Comparison of ENCODE assay signal across 29 mouse cellular contexts in the genomic region with DNA sequence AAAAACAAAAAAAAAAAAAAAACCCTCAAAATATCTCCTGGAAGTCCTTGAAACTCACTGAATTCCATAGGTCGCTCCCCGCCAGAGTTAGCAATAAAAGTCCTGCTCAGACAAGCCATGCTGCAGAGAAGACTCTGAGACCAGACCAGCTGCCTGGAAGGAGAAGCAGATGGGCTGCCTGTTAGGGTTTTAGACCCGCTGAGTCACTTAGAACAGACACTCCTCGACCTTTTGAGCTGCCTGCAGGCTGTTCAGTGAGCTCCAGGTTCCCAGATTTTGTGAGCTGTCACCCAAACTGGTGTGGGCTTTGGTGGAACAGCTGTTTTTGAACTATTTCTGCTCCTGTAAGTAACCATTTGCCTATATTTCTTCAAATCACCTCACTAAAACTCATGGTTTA. TPM values are rescaled to one million over a fixed set of nuclear protein-coding genes. Genes with fewer than 3 reads are reported as not detected.
DNase-seq lines count a peak whose midpoint lies in the region; ATAC-seq lines count a peak whose summit lies in the region.
"Had no signal": no experiment of that assay in that cellular context is flagged by ENCODE, and none has a peak within 500 bp of the region (broad histone marks: within the 10 kb centered on the region; RNA-seq: fewer than 3 reads in every experiment).

No protein-coding gene starts in this region.

- DNase-seq in embryonic facial prominence, embryonic 14.5 days (ENCODE audit: low spot score), result peak; percentile 16
- DNase-seq in embryonic facial prominence, embryonic 10.5 days (ENCODE audit: low spot score), result no peak
- no peak for DNase-seq in midbrain, embryonic 10.5 days (ENCODE audit: low spot score)
- DNase-seq in midbrain, embryonic 14.5 days, result no peak
- DNase-seq in R1 (ENCODE audit: low read depth, low spot score), result peak; percentile 50
- no peak for DNase-seq in thymus, adult 18-20 months
- no peak for DNase-seq in urinary bladder, postnatal 4 days (ENCODE audit: low spot score in 2 of 2)
- DNase-seq: adrenal gland, adult 8-10 months; B cell, adult 2 months; cerebellum, adult 8-10 months; cerebellum, postnatal 25 days; gastrocnemius, postnatal 14 days; heart, postnatal 14 days; kidney, adult 9 months; kidney, postnatal 10 days; layer of hippocampus, postnatal 36 days; left cerebral cortex, postnatal 4 days; liver, postnatal 0 days; lung, postnatal 36 days; right cerebral cortex, adult 18-20 months; spleen, adult 18-20 months had no signal

- H3K4me3 ChIP-seq in embryonic facial prominence, embryonic 14.5 days (ENCODE audit: low read depth, low read length), result no peak overlapping the region
- H3K4me3 ChIP-seq in embryonic facial prominence, embryonic 10.5 days, result no peak overlapping the region
- H3K4me3 ChIP-seq in midbrain, embryonic 10.5 days, result no peak overlapping the region
- H3K4me3 ChIP-seq in midbrain, embryonic 14.5 days (replicated peaks; ENCODE audit: low read depth, low read length), result no peak overlapping the region
- H3K4me3 ChIP-seq: forebrain, embryonic 13.5 days; hindbrain, embryonic 13.5 days; liver, embryonic 12.5 days; megakaryocyte, embryonic 14.5 days; midbrain, embryonic 13.5 days had no signal

- no peaks in the 10 kb centered on the region for H3K4me1 ChIP-seq in embryonic facial prominence, embryonic 14.5 days (ENCODE audit: control insufficient read depth, insufficient read depth, low read length)
- no peaks in the 10 kb centered on the region for H3K4me1 ChIP-seq in embryonic facial prominence, embryonic 10.5 days
- peaks cover 7% of the 10 kb centered on the region for H3K4me1 ChIP-seq in midbrain, embryonic 10.5 days
- H3K4me1 ChIP-seq in midbrain, embryonic 14.5 days (ENCODE audit: control insufficient read depth, insufficient read depth, low read length), result no peaks in the 10 kb centered on the region
- H3K4me1 ChIP-seq: forebrain, embryonic 13.5 days; hindbrain, embryonic 13.5 days; midbrain, embryonic 13.5 days had no signal

- no peaks in the 10 kb centered on the region for H3K9me3 ChIP-seq in embryonic facial prominence, embryonic 14.5 days (ENCODE audit: control insufficient read depth, low read length)
- 0 out of 2 replicates have a peak, but pooled peaks cover 2% of the 10 kb centered on the region for H3K9me3 ChIP-seq in embryonic facial prominence, embryonic 10.5 days
- H3K9me3 ChIP-seq in midbrain, embryonic 10.5 days (replicated peaks), result no peaks in the 10 kb centered on the region
- H3K9me3 ChIP-seq in midbrain, embryonic 14.5 days (ENCODE audit: control insufficient read depth, low read length), result no peaks in the 10 kb centered on the region
- H3K9me3 ChIP-seq: forebrain, embryonic 13.5 days; hindbrain, embryonic 13.5 days; liver, embryonic 12.5 days; midbrain, embryonic 13.5 days had no signal

- H3K36me3 ChIP-seq in embryonic facial prominence, embryonic 14.5 days (ENCODE audit: control insufficient read depth, insufficient read depth, low read length), result no peaks in the 10 kb centered on the region
- H3K36me3 ChIP-seq in embryonic facial prominence, embryonic 10.5 days (replicated peaks), result no peaks in the 10 kb centered on the region
- H3K36me3 ChIP-seq in midbrain, embryonic 10.5 days, result no peaks in the 10 kb centered on the region
- H3K36me3 ChIP-seq in midbrain, embryonic 14.5 days (ENCODE audit: control insufficient read depth, insufficient read depth, low read length), result no peaks in the 10 kb centered on the region
- H3K36me3 ChIP-seq: G1E; hindbrain, embryonic 13.5 days; liver, embryonic 12.5 days; midbrain, embryonic 13.5 days had no signal

- H3K4me2 ChIP-seq in embryonic facial prominence, embryonic 14.5 days (ENCODE audit: low read depth, low read length), result no peak overlapping the region
- H3K4me2 ChIP-seq in midbrain, embryonic 14.5 days (ENCODE audit: low read length), result no peak overlapping the region
- H3K4me2 ChIP-seq: forebrain, embryonic 13.5 days; hindbrain, embryonic 13.5 days; liver, embryonic 12.5 days; midbrain, embryonic 13.5 days had no signal

- no peak overlapping the region for H3K27ac ChIP-seq in embryonic facial prominence, embryonic 14.5 days (replicated peaks; ENCODE audit: low read depth, low read length)
- no peak overlapping the region for H3K27ac ChIP-seq in embryonic facial prominence, embryonic 10.5 days (replicated peaks)
- peak overlapping the region; percentile 67; the same call in 1 of the 2 replicates for H3K27ac ChIP-seq in midbrain, embryonic 10.5 days (replicated peaks)
- H3K27ac ChIP-seq in midbrain, embryonic 14.5 days (replicated peaks; ENCODE audit: low read depth, low read length), result no peak overlapping the region
- H3K27ac ChIP-seq: forebrain, embryonic 13.5 days; hindbrain, embryonic 13.5 days; liver, embryonic 12.5 days; midbrain, embryonic 13.5 days had no signal

- no peak overlapping the region for H3K9ac ChIP-seq in embryonic facial prominence, embryonic 14.5 days (ENCODE audit: low read depth, low read length)
- no peak overlapping the region for H3K9ac ChIP-seq in midbrain, embryonic 14.5 days (replicated peaks; ENCODE audit: low read length)
- H3K9ac ChIP-seq: forebrain, embryonic 13.5 days; hindbrain, embryonic 13.5 days; liver, embryonic 12.5 days; liver, postnatal 0 days; midbrain, embryonic 13.5 days had no signal

- ATAC-seq in embryonic facial prominence, embryonic 14.5 days (ENCODE audit: low read depth), result no peak
- ATAC-seq in midbrain, embryonic 14.5 days (ENCODE audit: low FRiP score, low TSS enrichment), result no peak
- no peak for ATAC-seq in activated CD4-positive, CD25-positive, alpha-beta regulatory T cell, adult 4 months
- ATAC-seq: forebrain, embryonic 13.5 days; intestine, postnatal 0 days; liver, embryonic 12.5 days; liver, postnatal 0 days; midbrain, embryonic 13.5 days had no signal

- H3K27me3 ChIP-seq in embryonic facial prominence, embryonic 14.5 days (replicated peaks; ENCODE audit: control insufficient read depth, insufficient read depth, low read length), result no peaks in the 10 kb centered on the region
- H3K27me3 ChIP-seq in embryonic facial prominence, embryonic 10.5 days (replicated peaks; ENCODE audit: low read depth, poor library complexity, severe bottlenecking), result peaks cover 5% of the 10 kb centered on the region
- peaks cover under 1% of the 10 kb centered on the region; the same call in 1 of the 2 replicates for H3K27me3 ChIP-seq in midbrain, embryonic 10.5 days (ENCODE audit: low read depth, poor library complexity, severe bottlenecking)
- no peaks in the 10 kb centered on the region for H3K27me3 ChIP-seq in midbrain, embryonic 14.5 days (ENCODE audit: control insufficient read depth, insufficient read depth, low read length)

- WGBS in embryonic facial prominence, embryonic 14.5 days, result 55% methylated on average over 4 of the region's 4 CpGs
- WGBS in embryonic facial prominence, embryonic 10.5 days, result 66% methylated on average over 4 of the region's 4 CpGs
- 64% methylated on average over 4 of the region's 4 CpGs for WGBS in midbrain, embryonic 10.5 days
- 70% methylated on average over 4 of the region's 4 CpGs for WGBS in midbrain, embryonic 14.5 days

RNA-seq across cellular contexts. Expression of a gene that starts 9.0 kb away (rescaled TPM):
- 3.9 and 4.7 TPM in 2 replicates for polyA plus RNA-seq in embryonic facial prominence, embryonic 14.5 days (2014; fragmentation: Nextera tagmentation; extraction: Ambion mirVana)
- 1.9 and 2.5 TPM in 2 replicates for polyA plus RNA-seq in embryonic facial prominence, embryonic 10.5 days (2016; fragmentation: Nextera tagmentation; extraction: Ambion mirVana)
- polyA plus RNA-seq in midbrain, embryonic 10.5 days (2016; fragmentation: Nextera tagmentation; extraction: Ambion mirVana), result 2.1 and 2.4 TPM in 2 replicates
- 0.74 and 1.8 TPM in 2 replicates for polyA plus RNA-seq in midbrain, embryonic 14.5 days (2014; fragmentation: Nextera tagmentation; extraction: Ambion mirVana)
- polyA plus RNA-seq in activated CD4-positive, CD25-positive, alpha-beta regulatory T cell, adult 4 months (2017; shearing (Covaris generic)), result 100 to 1,000 TPM; 172 to 188 TPM

RNA-seq across cellular contexts. Expression of a gene that starts 17.9 kb away (rescaled TPM):
- 5.0 and 5.3 TPM in 2 replicates for polyA plus RNA-seq in embryonic facial prominence, embryonic 14.5 days (2014; fragmentation: Nextera tagmentation; extraction: Ambion mirVana)
- polyA plus RNA-seq in embryonic facial prominence, embryonic 10.5 days (2016; fragmentation: Nextera tagmentation; extraction: Ambion mirVana), result 14.4 and 15.4 TPM in 2 replicates
- polyA plus RNA-seq in midbrain, embryonic 10.5 days (2016; fragmentation: Nextera tagmentation; extraction: Ambion mirVana), result 14.6 and 15.6 TPM in 2 replicates
- polyA plus RNA-seq in midbrain, embryonic 14.5 days (2014; fragmentation: Nextera tagmentation; extraction: Ambion mirVana), result 4.7 and 6.0 TPM in 2 replicates
- under 1 TPM in 1 of 2 experiments, not detected in 1; 0.10 TPM for polyA plus RNA-seq in activated CD4-positive, CD25-positive, alpha-beta regulatory T cell, adult 4 months (2017; shearing (Covaris generic))

Comparison
In these comparisons a context has a peak if more than half of its experiments do, and no peak if none do; other contexts are left out.
1. DNase-seq: peak in embryonic facial prominence, embryonic 14.5 days (single experiment) and R1 (single experiment); none in embryonic facial prominence, embryonic 10.5 days (single experiment), midbrain, embryonic 10.5 days (single experiment), midbrain, embryonic 14.5 days (single experiment), thymus, adult 18-20 months (0 of 2) and urinary bladder, postnatal 4 days (0 of 2).
2. RNA of a gene that starts 9.0 kb away (polyA plus RNA-seq): 172 to 188 TPM in activated CD4-positive, CD25-positive, alpha-beta regulatory T cell, adult 4 months; 3.9 to 4.7 TPM in embryonic facial prominence, embryonic 14.5 days, 2.1 to 2.4 TPM in midbrain, embryonic 10.5 days, 1.9 to 2.5 TPM in embryonic facial prominence, embryonic 10.5 days and 0.74 to 1.8 TPM in midbrain, embryonic 14.5 days; every median in the first group is over 10 times any median in the second.